In genomic region chr2:77835781-77836180, GRCm38 (mm10) we compare ENCODE assay signal across 19 mouse cellular contexts. TPM values are rescaled to one million over a fixed set of nuclear protein-coding genes. Genes with fewer than 3 reads are reported as not detected.
A peak's percentile ranks its signal among the peaks of the same experiment; 100 is the strongest.
DNase-seq lines count a peak whose midpoint lies in the region; ATAC-seq and TF ChIP-seq lines count a peak whose summit lies in the region.
"Had no signal": no experiment of that assay in that cellular context is flagged by ENCODE, and none has a peak within 500 bp of the region (broad histone marks: within the 10 kb centered on the region; RNA-seq: fewer than 3 reads in every experiment).

No protein-coding gene starts in this region.

- TF ChIP-seq CTCF in intestine, postnatal 0 days (IDR thresholded peaks at IDR 0.05; ENCODE audit: low read depth) = peak; percentile 9; the same call in 1 of the 2 replicates
- peak; percentile 28; the same call in 1 of the 2 replicates for TF ChIP-seq CTCF in stomach, postnatal 0 days (IDR thresholded peaks at IDR 0.05; ENCODE audit: low read depth)

- no peaks in the 10 kb centered on the region for H3K27me3 ChIP-seq in intestine, postnatal 0 days (replicated peaks; ENCODE audit: control insufficient read depth, insufficient read depth, low read length)
- H3K27me3 ChIP-seq in intestine, embryonic 15.5 days (replicated peaks) = no peaks in the 10 kb centered on the region
- no peaks in the 10 kb centered on the region for H3K27me3 ChIP-seq in stomach, postnatal 0 days (ENCODE audit: control insufficient read depth, insufficient read depth, low read length)
- H3K27me3 ChIP-seq: embryonic facial prominence, embryonic 12.5 days; hindbrain, embryonic 13.5 days had no signal

- no peak for TF ChIP-seq EP300 in stomach, postnatal 0 days (optimal IDR thresholded peaks at IDR 0.05)

- H3K9ac ChIP-seq in intestine, postnatal 0 days (ENCODE audit: low read depth, low read length) = no peak overlapping the region
- no peak overlapping the region for H3K9ac ChIP-seq in intestine, embryonic 15.5 days
- no peak overlapping the region for H3K9ac ChIP-seq in stomach, postnatal 0 days (ENCODE audit: low read length)
- H3K9ac ChIP-seq: embryonic facial prominence, embryonic 12.5 days; hindbrain, embryonic 13.5 days had no signal

- no peaks in the 10 kb centered on the region for H3K36me3 ChIP-seq in intestine, postnatal 0 days (ENCODE audit: control insufficient read depth, insufficient read depth)
- H3K36me3 ChIP-seq in intestine, embryonic 15.5 days = no peaks in the 10 kb centered on the region
- no peaks in the 10 kb centered on the region for H3K36me3 ChIP-seq in stomach, postnatal 0 days (ENCODE audit: control insufficient read depth, insufficient read depth, low read length)
- H3K36me3 ChIP-seq: embryonic facial prominence, embryonic 12.5 days; G1E; hindbrain, embryonic 13.5 days had no signal

- H3K27ac ChIP-seq in intestine, postnatal 0 days (ENCODE audit: low read depth, low read length) = no peak overlapping the region
- H3K27ac ChIP-seq in intestine, embryonic 15.5 days = no peak overlapping the region
- no peak overlapping the region for H3K27ac ChIP-seq in stomach, postnatal 0 days (replicated peaks)
- H3K27ac ChIP-seq: embryonic facial prominence, embryonic 12.5 days; hindbrain, embryonic 13.5 days had no signal

- DNase-seq in cerebellum, postnatal 14 days = peak; percentile 38 to 65
- DNase-seq in right cerebral cortex, postnatal 14 days = peak; percentile 20
- DNase-seq in right cerebral cortex, postnatal 4 days = no peak
- no peak for DNase-seq in stomach, postnatal 0 days (ENCODE audit: low spot score)
- no peak for DNase-seq in ovary, postnatal 36 days (ENCODE audit: low spot score)
- DNase-seq: adrenal gland, postnatal 14 days; cerebellum, adult 18-20 months; cerebellum, adult 9-11 months; gastrocnemius, postnatal 14 days; heart, postnatal 10 days; kidney, adult 11 months had no signal

- H3K4me2 ChIP-seq in intestine, postnatal 0 days (replicated peaks; ENCODE audit: low read depth) = no peak overlapping the region
- no peak overlapping the region for H3K4me2 ChIP-seq in intestine, embryonic 15.5 days (replicated peaks)
- H3K4me2 ChIP-seq in stomach, postnatal 0 days (replicated peaks; ENCODE audit: low read depth) = no peak overlapping the region
- H3K4me2 ChIP-seq: embryonic facial prominence, embryonic 12.5 days; hindbrain, embryonic 13.5 days had no signal

- ATAC-seq in cerebellum, adult (ENCODE audit: insufficient number of reproducible peaks, low FRiP score, low TSS enrichment) = no peak
- no peak for ATAC-seq in intestine, postnatal 0 days
- ATAC-seq in intestine, embryonic 15.5 days = no peak
- no peak for ATAC-seq in stomach, postnatal 0 days (ENCODE audit: low FRiP score, low TSS enrichment)
- ATAC-seq: activated CD4-positive, CD25-positive, alpha-beta regulatory T cell, adult 4 months; forebrain, embryonic 16.5 days had no signal

- WGBS in intestine, postnatal 0 days = 64% methylated on average over 3 of the region's 3 CpGs
- WGBS in intestine, embryonic 15.5 days = 61% methylated on average over 3 of the region's 3 CpGs
- WGBS in stomach, postnatal 0 days = 54% methylated on average over 3 of the region's 3 CpGs

- no peak overlapping the region for H3K4me3 ChIP-seq in intestine, postnatal 0 days (ENCODE audit: low read depth, low read length)
- H3K4me3 ChIP-seq in intestine, embryonic 15.5 days (replicated peaks) = no peak overlapping the region
- H3K4me3 ChIP-seq in stomach, postnatal 0 days (ENCODE audit: low read depth, low read length) = no peak overlapping the region
- H3K4me3 ChIP-seq: embryonic facial prominence, embryonic 12.5 days; hindbrain, embryonic 13.5 days had no signal

- no peaks in the 10 kb centered on the region for H3K9me3 ChIP-seq in intestine, postnatal 0 days (ENCODE audit: control insufficient read depth)
- H3K9me3 ChIP-seq in intestine, embryonic 15.5 days = no peaks in the 10 kb centered on the region
- H3K9me3 ChIP-seq in stomach, postnatal 0 days (ENCODE audit: control insufficient read depth, low read length) = no peaks in the 10 kb centered on the region
- H3K9me3 ChIP-seq: embryonic facial prominence, embryonic 12.5 days; hindbrain, embryonic 13.5 days had no signal

- H3K4me1 ChIP-seq in intestine, postnatal 0 days (replicated peaks; ENCODE audit: control insufficient read depth, insufficient read depth, low read length) = no peaks in the 10 kb centered on the region
- no peaks in the 10 kb centered on the region for H3K4me1 ChIP-seq in intestine, embryonic 15.5 days (replicated peaks)
- H3K4me1 ChIP-seq in stomach, postnatal 0 days (replicated peaks; ENCODE audit: control insufficient read depth, insufficient read depth) = no peaks in the 10 kb centered on the region
- H3K4me1 ChIP-seq: hindbrain, embryonic 13.5 days had no signal

RNA-seq across cellular contexts. Expression of gene Zfp385b, which starts 16.3 kb away (rescaled TPM):
- polyA plus RNA-seq in intestine, postnatal 0 days (2015; fragmentation: Nextera tagmentation; extraction: Ambion mirVana) = 14.3 and 15.5 TPM in 2 replicates
- polyA plus RNA-seq in intestine, embryonic 15.5 days (2015; fragmentation: Nextera tagmentation; extraction: Ambion mirVana) = 7.2 and 7.5 TPM in 2 replicates
- 9.9 and 10.2 TPM in 2 replicates for polyA plus RNA-seq in stomach, postnatal 0 days (2015; fragmentation: Nextera tagmentation; extraction: Ambion mirVana)
- polyA plus RNA-seq: G1E had no signal

Comparison
In these comparisons a context has a peak if more than half of its experiments do, and no peak if none do; other contexts are left out.
1. DNase-seq: peak in cerebellum, postnatal 14 days (2 of 2) and right cerebral cortex, postnatal 14 days (single experiment); none in right cerebral cortex, postnatal 4 days (single experiment), stomach, postnatal 0 days (single experiment) and ovary, postnatal 36 days (single experiment).